Mouse (Mus musculus) megakaryocyte, embryonic 14.5 days (primary cell): Measurements from ENCODE around the gene Gm17606. TPM values are rescaled to one million over a fixed set of nuclear protein-coding genes. Genes with fewer than 3 reads are reported as not detected.

Experiments
- H3K27me3 ChIP-seq: replicated peaks from 2 replicates; pipeline ENCODE3; 2012; ENCODE audit warnings: inconsistent platforms
- H3K36me3 ChIP-seq: replicated peaks from 2 replicates; pipeline ENCODE3; 2012; ENCODE audit warnings: low read length, inconsistent platforms, mixed read lengths
- H3K4me1 ChIP-seq: 2 replicates; pipeline ENCODE4 v1.6.1; 2012; ENCODE audit warnings: inconsistent platforms
- H3K4me3 ChIP-seq: replicated peaks from 2 replicates; pipeline ENCODE3; 2012; ENCODE audit warnings: moderate library complexity, mild to moderate bottlenecking, inconsistent platforms
- H3K9me3 ChIP-seq: 2 replicates; pipeline ENCODE4 v1.6.1; 2012; ENCODE audit warnings: inconsistent platforms
- FLI1 ChIP-seq: IDR thresholded peaks from 2 replicates; pipeline ENCODE4 v1.6.1; 2012; ENCODE audit warnings: low read length, inconsistent platforms, mixed read lengths
- GATA1 ChIP-seq: IDR thresholded peaks from 3 replicates; pipeline ENCODE4 v1.6.1; 2012; ENCODE audit warnings: mixed read lengths, low read length, inconsistent platforms, borderline replicate concordance
- polyA plus RNA-seq: library from polyadenylated mRNA; stranded (reverse); fragments of >175 nt; gene quantifications from 2 replicates; pipeline ENCODE4 v1.2.3, GENCODE M21; 2012; ENCODE audit warnings: low replicate concordance; ENCODE audit not compliant: insufficient read depth

The Gm17606 gene
- polyA plus RNA-seq, 1 experiment = not detected

GRCm38 (mm10) chr14:54686522-54687143 lies 45.9 kb downstream of the Gm17606 start, which contains the start of gene Acin1:
TSS of gene Acin1 (minus strand) at chr14:54686931.
- Histone ChIP-seq H3K4me1 (peaks cover 58% of the 10 kb centered on the region), H3K9me3 (no peaks in the 10 kb centered on the region), H3K36me3 (peaks cover 51% of the 10 kb centered on the region), H3K27me3 (no peaks in the 10 kb centered on the region), H3K4me3 (peak within 1 kb of the TSS; percentile 100)
- TF ChIP-seq GATA1 (no peak), FLI1 (peak; percentile 38; the same call in 1 of the 2 replicates)

- Histone ChIP-seq H3K9me3 (no peaks in the 10 kb centered on the region), H3K36me3 (peaks cover 45% of the 10 kb centered on the region), H3K4me3 (peak overlapping the region; percentile 100), H3K4me1 (peaks cover 52% of the 10 kb centered on the region), H3K27me3 (no peaks in the 10 kb centered on the region)
- TF ChIP-seq GATA1 (no peak), FLI1 (no peak)
Observed at GRCm38 (mm10) chr14:54687251-54687650, 46.5 kb downstream of the Gm17606 start.

- no peak for TF ChIP-seq FLI1
- peaks cover 23% of the 10 kb centered on the region for H3K27me3 ChIP-seq
Observed at GRCm38 (mm10) chr14:54695042-54695441, 54.3 kb downstream of the Gm17606 start.

GRCm38 (mm10) chr14:54696752-54697151 lies 56.0 kb downstream of the Gm17606 start:
- Histone ChIP-seq H3K27me3 (peaks cover 23% of the 10 kb centered on the region), H3K4me1 (peaks cover 43% of the 10 kb centered on the region), H3K9me3 (no peaks in the 10 kb centered on the region), H3K36me3 (peaks cover 26% of the 10 kb centered on the region), H3K4me3 (no peak overlapping the region)
- TF ChIP-seq FLI1 (no peak), GATA1 (no peak)

More at GRCm38 (mm10) chr14:54695042-54695441, 54.3 kb downstream of the Gm17606 start:
- H3K9me3 ChIP-seq = no peaks in the 10 kb centered on the region
- peaks cover 32% of the 10 kb centered on the region for H3K4me1 ChIP-seq
- H3K4me3 ChIP-seq = no peak overlapping the region
- H3K36me3 ChIP-seq = peaks cover 37% of the 10 kb centered on the region

Other genes with a start within 250 kb of the Gm17606 start
- gene Slc7a7, start 223.2 kb upstream of the Gm17606 start, polyA plus RNA-seq = 1.6 TPM in 1 of 2 replicates, not detected in the other
- gene Mrpl52, start 214.0 kb upstream of the Gm17606 start, polyA plus RNA-seq = 822 and 954 TPM in 2 replicates
- gene Mmp14, start 209.3 kb upstream of the Gm17606 start, polyA plus RNA-seq = 2.3 and 20.3 TPM in 2 replicates
- 312 and 469 TPM in 2 replicates for gene Lrp10, start 176.8 kb upstream of the Gm17606 start, polyA plus RNA-seq
- 0.30 and 2.1 TPM in 2 replicates for gene Rem2, start 164.9 kb upstream of the Gm17606 start, polyA plus RNA-seq
- gene Prmt5, start 123.4 kb upstream of the Gm17606 start, polyA plus RNA-seq = 45.3 and 47.2 TPM in 2 replicates
- gene Haus4, start 86.3 kb upstream of the Gm17606 start, polyA plus RNA-seq = 1.1 and 21.3 TPM in 2 replicates
- 1.0 and 2.6 TPM in 2 replicates for gene Ajuba, start 63.4 kb upstream of the Gm17606 start, polyA plus RNA-seq
- gene 4931414P19Rik, start 35.0 kb upstream of the Gm17606 start, polyA plus RNA-seq = 13.3 and 53.7 TPM in 2 replicates
- 120 and 327 TPM in 2 replicates for gene Psmb5, start 22.9 kb upstream of the Gm17606 start, polyA plus RNA-seq
- gene Psmb11, start 19.5 kb upstream of the Gm17606 start, polyA plus RNA-seq = not detected in 2 replicates
- gene Cdh24, start 412 bp downstream of the Gm17606 start, polyA plus RNA-seq = 2.7 and 5.5 TPM in 2 replicates
- 28.9 and 131 TPM in 2 replicates for gene 1700123O20Rik, start 45.3 kb downstream of the Gm17606 start, polyA plus RNA-seq
- gene Acin1, start 46.0 kb downstream of the Gm17606 start, polyA plus RNA-seq = 85.2 and 218 TPM in 2 replicates
- not detected in 2 replicates for gene Gm29776, start 57.9 kb downstream of the Gm17606 start, polyA plus RNA-seq
- 17.3 TPM in 1 of 2 replicates, not detected in the other for gene Cebpe, start 71.2 kb downstream of the Gm17606 start, polyA plus RNA-seq
- gene Slc7a8, start 141.0 kb downstream of the Gm17606 start, polyA plus RNA-seq = 4.4 and 13.9 TPM in 2 replicates
- not detected in 2 replicates for gene Rnf212b, start 173.2 kb downstream of the Gm17606 start, polyA plus RNA-seq
- 1.6 and 2.1 TPM in 2 replicates for gene Homez, start 230.0 kb downstream of the Gm17606 start, polyA plus RNA-seq
- gene Ppp1r3e, start 236.6 kb downstream of the Gm17606 start, polyA plus RNA-seq = 1.7 and 2.8 TPM in 2 replicates
- gene Bcl2l2, start 242.4 kb downstream of the Gm17606 start, polyA plus RNA-seq = 15.0 and 39.5 TPM in 2 replicates
- gene Gm20521, start 242.5 kb downstream of the Gm17606 start, polyA plus RNA-seq = 1.6 TPM in 1 of 2 replicates, not detected in the other